Mouse (Mus musculus) limb, embryonic 10.5 days (tissue): Measurements from ENCODE around the gene Asb2. TPM values are rescaled to one million over a fixed set of nuclear protein-coding genes. Genes with fewer than 3 reads are reported as not detected.
A peak's percentile ranks its signal among the peaks of the same experiment; 100 is the strongest.

ENCODE experiments used
- DNase-seq: peaks from one replicate; pipeline ENCODE4 v3.0.0-alpha.2; 2017; ENCODE audit warnings: low spot score
- H3K27ac ChIP-seq: fragments of 300-500 bp; sonication (generic); 2 replicates; pipeline ENCODE4 v1.5.1; 2016; ENCODE audit warnings: mild to moderate bottlenecking
- H3K27me3 ChIP-seq: fragments of 300-500 bp; sonication (generic); 2 replicates; pipeline ENCODE4 v1.6.1; 2016; ENCODE audit warnings: low read depth, mild to moderate bottlenecking; ENCODE audit not compliant: poor library complexity, severe bottlenecking
- H3K36me3 ChIP-seq: fragments of 300-500 bp; sonication (generic); 2 replicates; pipeline ENCODE4 v1.6.1; 2016; ENCODE audit warnings: mild to moderate bottlenecking, moderate library complexity
- H3K4me1 ChIP-seq: fragments of 300-500 bp; sonication (generic); 2 replicates; pipeline ENCODE4 v1.6.1; 2016
- H3K4me3 ChIP-seq: fragments of 300-500 bp; sonication (generic); 2 replicates; pipeline ENCODE4 v1.5.1; 2016; ENCODE audit warnings: mild to moderate bottlenecking, moderate library complexity
- H3K9me3 ChIP-seq: fragments of 300-500 bp; sonication (generic); replicated peaks from 2 replicates; pipeline ENCODE4 v1.6.1; 2016; ENCODE audit warnings: mild to moderate bottlenecking
- WGBS: fragments of 180-500 bp; shearing (Covaris S2); methylation state at CpG from one replicate; pipeline ENCODE4 v1.1.7; 2016; 5-methylcytosine and 5-hydroxymethylcytosine counted together
- polyA plus RNA-seq: library from polyadenylated mRNA; unstranded; fragments of >200 nt; fragmentation: Nextera tagmentation; extraction: Ambion mirVana; gene quantifications from 2 replicates; pipeline ENCODE4 v1.2.1, GENCODE M21; 2016

The Asb2 gene
- polyA plus RNA-seq = 0.29 and 0.61 TPM in 2 replicates

GRCm38 (mm10) chr12:103355746-103356414 lies at the start of gene Asb2:
Asb2 (minus strand) TSS chr12:103356001.
- 78% methylated on average over 14 of the region's 14 CpGs for WGBS
- Histone ChIP-seq H3K27me3 (no peaks in the 10 kb centered on the region), H3K4me3 (no peak within 1 kb of the TSS), H3K9me3 (no peaks in the 10 kb centered on the region), H3K27ac (no peak within 1 kb of the TSS), H3K4me1 (peaks cover 4% of the 10 kb centered on the region; the same call in 1 of the 2 replicates), H3K36me3 (no peaks in the 10 kb centered on the region)
- no peak for DNase-seq

- DNase-seq = no peak
- no peaks in the 10 kb centered on the region for H3K27me3 ChIP-seq
- no peaks in the 10 kb centered on the region for H3K9me3 ChIP-seq
- H3K27ac ChIP-seq = no peak overlapping the region
- 89% methylated on average over 18 of the region's 18 CpGs for WGBS
- no peak overlapping the region for H3K4me3 ChIP-seq
- H3K36me3 ChIP-seq = peaks cover 63% of the 10 kb centered on the region
- no peaks in the 10 kb centered on the region for H3K4me1 ChIP-seq
Observed at GRCm38 (mm10) chr12:103404131-103404530, 48.3 kb upstream of the Asb2 start.

GRCm38 (mm10) chr12:103396751-103397150 lies 41.0 kb upstream of the Asb2 start:
- H3K4me1 ChIP-seq = peaks cover 4% of the 10 kb centered on the region; the same call in 1 of the 2 replicates
- no peak for DNase-seq
- H3K4me3 ChIP-seq = no peak overlapping the region
- no peak overlapping the region for H3K27ac ChIP-seq
- H3K27me3 ChIP-seq = no peaks in the 10 kb centered on the region
- peaks cover 4% of the 10 kb centered on the region; the same call in 1 of the 2 replicates for H3K36me3 ChIP-seq
- 85% methylated on average over 7 of the region's 7 CpGs for WGBS
- no peaks in the 10 kb centered on the region for H3K9me3 ChIP-seq

GRCm38 (mm10) chr12:103395486-103396275 lies 39.9 kb upstream of the Asb2 start:
- peaks cover 1% of the 10 kb centered on the region; the same call in 1 of the 2 replicates for H3K36me3 ChIP-seq
- H3K4me1 ChIP-seq = peaks cover 4% of the 10 kb centered on the region; the same call in 1 of the 2 replicates
- no peak for DNase-seq
- H3K27me3 ChIP-seq = no peaks in the 10 kb centered on the region
- no peak overlapping the region for H3K4me3 ChIP-seq
- H3K9me3 ChIP-seq = no peaks in the 10 kb centered on the region
- 70% methylated on average over 12 of the region's 12 CpGs for WGBS
- no peak overlapping the region for H3K27ac ChIP-seq

GRCm38 (mm10) chr12:103393528-103393927 lies 37.7 kb upstream of the Asb2 start:
- no peak for DNase-seq
- Histone ChIP-seq H3K9me3 (no peaks in the 10 kb centered on the region), H3K36me3 (no peaks in the 10 kb centered on the region), H3K4me1 (peaks cover 18% of the 10 kb centered on the region), H3K27ac (peak overlapping the region; percentile 36; the same call in 1 of the 2 replicates), H3K4me3 (no peak overlapping the region), H3K27me3 (no peaks in the 10 kb centered on the region)
- 55% methylated on average over 6 of the region's 6 CpGs for WGBS

- H3K9me3 ChIP-seq = no peaks in the 10 kb centered on the region
- H3K27me3 ChIP-seq = no peaks in the 10 kb centered on the region
- H3K27ac ChIP-seq = no peak overlapping the region
- no peak overlapping the region for H3K4me3 ChIP-seq
- 82% methylated on average over 7 of the region's 7 CpGs for WGBS
- H3K36me3 ChIP-seq = no peaks in the 10 kb centered on the region
- DNase-seq = no peak
- peaks cover 18% of the 10 kb centered on the region for H3K4me1 ChIP-seq
Observed at GRCm38 (mm10) chr12:103391098-103391497, 35.3 kb upstream of the Asb2 start.

- DNase-seq = no peak
- no peak overlapping the region for H3K4me3 ChIP-seq
- no peaks in the 10 kb centered on the region for H3K9me3 ChIP-seq
- WGBS = 85% methylated on average over 4 of the region's 4 CpGs
- no peaks in the 10 kb centered on the region for H3K36me3 ChIP-seq
- H3K27me3 ChIP-seq = no peaks in the 10 kb centered on the region
- H3K4me1 ChIP-seq = peaks cover 18% of the 10 kb centered on the region
- H3K27ac ChIP-seq = no peak overlapping the region
Observed at GRCm38 (mm10) chr12:103389982-103390381, 34.2 kb upstream of the Asb2 start.

GRCm38 (mm10) chr12:103389348-103389727 lies 33.5 kb upstream of the Asb2 start:
- Histone ChIP-seq H3K9me3 (no peaks in the 10 kb centered on the region), H3K4me1 (peaks cover 18% of the 10 kb centered on the region), H3K4me3 (peak overlapping the region; percentile 86), H3K27ac (peak overlapping the region; percentile 93), H3K27me3 (no peaks in the 10 kb centered on the region), H3K36me3 (no peaks in the 10 kb centered on the region)
- WGBS = 77% methylated on average over 2 of the region's 2 CpGs
- no peak for DNase-seq

- WGBS = 1% methylated on average over 58 of the region's 58 CpGs
- Histone ChIP-seq H3K4me3 (peak within 1 kb of the TSS; percentile 86), H3K4me1 (peaks cover 18% of the 10 kb centered on the region), H3K27ac (peak within 1 kb of the TSS; percentile 93), H3K9me3 (no peaks in the 10 kb centered on the region), H3K36me3 (no peaks in the 10 kb centered on the region), H3K27me3 (no peaks in the 10 kb centered on the region)
- peak; percentile 93 for DNase-seq
Observed at GRCm38 (mm10) chr12:103388505-103389347, 32.9 kb upstream of the Asb2 start, which contains the start of gene Otub2. Otub2 (plus strand) TSS chr12:103388682.

- H3K27ac ChIP-seq = no peak overlapping the region
- no peaks in the 10 kb centered on the region for H3K9me3 ChIP-seq
- no peak for DNase-seq
- H3K27me3 ChIP-seq = no peaks in the 10 kb centered on the region
- no peak overlapping the region for H3K4me3 ChIP-seq
- WGBS = 84% methylated on average over 4 of the region's 4 CpGs
- no peaks in the 10 kb centered on the region for H3K36me3 ChIP-seq
- H3K4me1 ChIP-seq = no peaks in the 10 kb centered on the region
Observed at GRCm38 (mm10) chr12:103380226-103380625, 24.4 kb upstream of the Asb2 start.

GRCm38 (mm10) chr12:103376774-103377173 lies 21.0 kb upstream of the Asb2 start:
- H3K9me3 ChIP-seq = no peaks in the 10 kb centered on the region
- no peak overlapping the region for H3K27ac ChIP-seq
- no peak for DNase-seq
- 87% methylated on average over 4 of the region's 4 CpGs for WGBS
- H3K27me3 ChIP-seq = no peaks in the 10 kb centered on the region
- no peaks in the 10 kb centered on the region for H3K36me3 ChIP-seq
- no peaks in the 10 kb centered on the region for H3K4me1 ChIP-seq
- no peak overlapping the region for H3K4me3 ChIP-seq

GRCm38 (mm10) chr12:103376124-103376523 lies 20.3 kb upstream of the Asb2 start:
- Histone ChIP-seq H3K9me3 (no peaks in the 10 kb centered on the region), H3K36me3 (no peaks in the 10 kb centered on the region), H3K27ac (no peak overlapping the region), H3K4me3 (no peak overlapping the region), H3K4me1 (no peaks in the 10 kb centered on the region), H3K27me3 (no peaks in the 10 kb centered on the region)
- 71% methylated on average over 5 of the region's 5 CpGs for WGBS
- no peak for DNase-seq
